Mouse (Mus musculus): ENCODE data around the gene Ccdc103. TPM values are rescaled to one million over a fixed set of nuclear protein-coding genes. Genes with fewer than 3 reads are reported as not detected.

Ccdc103 gene
- total and polyA plus RNA-seq, 3 experiments: 1.4 to 1.6 TPM; not detected in 1

- Histone ChIP-seq H3K79me2 (ENCODE audit: control insufficient read depth, insufficient read depth, low read length, poor library complexity) (0 out of 2 replicates have a peak, but pooled peaks cover 1% of the 10 kb centered on the region), H3K4me3 (ENCODE audit: control insufficient read depth in 1 of 2, insufficient read depth in 1 of 2, low read depth in 2 of 2, low read length in 2 of 2) (no peak overlapping the region), H3K36me3 (ENCODE audit: control insufficient read depth in 1 of 2, insufficient read depth in 2 of 2, low read length in 2 of 2) (peaks cover 0 to 41% of the 10 kb centered on the region in 2 experiments; a peak in 2 of 4 replicates), H3K4me1 (ENCODE audit: control insufficient read depth in 1 of 2, insufficient read depth in 2 of 2, low read length in 2 of 2) (no peaks in the 10 kb centered on the region), H3K9me3 (replicated peaks; ENCODE audit: insufficient read depth, low read length) (no peaks in the 10 kb centered on the region), H3K9ac (ENCODE audit: control insufficient read depth, low read depth, low read length, poor library complexity, severe bottlenecking) (no peak overlapping the region), H3K27me3 (ENCODE audit: control insufficient read depth in 1 of 2, insufficient read depth in 2 of 2, low read length in 2 of 2) (no peaks in the 10 kb centered on the region), H3K27ac (ENCODE audit: control insufficient read depth, low read depth, low read length) (no peak overlapping the region)
- no peak for DNase-seq (ENCODE audit: low read depth, low spot score)
- no peak for TF ChIP-seq POLR2AphosphoS2 (IDR thresholded peaks at IDR 0.05; ENCODE audit: low read length)
- TF ChIP-seq ELF1 (IDR thresholded peaks at IDR 0.05; ENCODE audit: low read depth, low read length): no peak
- TF ChIP-seq POLR2A (IDR thresholded peaks at IDR 0.05; ENCODE audit: control insufficient read depth in 1 of 2, insufficient read depth in 1 of 2, low read depth in 1 of 2, low read length in 2 of 2, poor library complexity in 1 of 2): no peak
- TF ChIP-seq TBP (IDR thresholded peaks at IDR 0.05; ENCODE audit: low read depth, low read length): no peak
- TF ChIP-seq CHD2 (IDR thresholded peaks at IDR 0.05; ENCODE audit: low read length): no peak
- TF ChIP-seq ZMIZ1 (IDR thresholded peaks at IDR 0.05; ENCODE audit: low read depth, low read length): no peak
- no peak for TF ChIP-seq MXI1 (IDR thresholded peaks at IDR 0.05; ENCODE audit: low read depth, low read length)
- no peak for TF ChIP-seq ETS1 (IDR thresholded peaks at IDR 0.05; ENCODE audit: low read depth, low read length)
- no peak for TF ChIP-seq JUND (IDR thresholded peaks at IDR 0.05; ENCODE audit: low read depth, low read length)
- TF ChIP-seq SIN3A (IDR thresholded peaks at IDR 0.05; ENCODE audit: low read length): no peak
- no peak for TF ChIP-seq GABPA (IDR thresholded peaks at IDR 0.05; ENCODE audit: low read depth, low read length)
- TF ChIP-seq EP300 (IDR thresholded peaks at IDR 0.05; ENCODE audit: low read depth in 1 of 2, low read length in 2 of 2): no peak
- no peak for TF ChIP-seq ZNF384 (IDR thresholded peaks at IDR 0.05; ENCODE audit: low read depth, low read length)
- TF ChIP-seq RAD21 (IDR thresholded peaks at IDR 0.05; ENCODE audit: low read depth, low read length): no peak
- no peak for TF ChIP-seq MYB (IDR thresholded peaks at IDR 0.05; ENCODE audit: low read depth, low read length)
- TF ChIP-seq ZKSCAN1 (IDR thresholded peaks at IDR 0.05; ENCODE audit: low read depth, low read length): no peak
Measured at GRCm38 (mm10) chr11:102858951-102859350, 22.1 kb upstream of the Ccdc103 start.

DNA sequence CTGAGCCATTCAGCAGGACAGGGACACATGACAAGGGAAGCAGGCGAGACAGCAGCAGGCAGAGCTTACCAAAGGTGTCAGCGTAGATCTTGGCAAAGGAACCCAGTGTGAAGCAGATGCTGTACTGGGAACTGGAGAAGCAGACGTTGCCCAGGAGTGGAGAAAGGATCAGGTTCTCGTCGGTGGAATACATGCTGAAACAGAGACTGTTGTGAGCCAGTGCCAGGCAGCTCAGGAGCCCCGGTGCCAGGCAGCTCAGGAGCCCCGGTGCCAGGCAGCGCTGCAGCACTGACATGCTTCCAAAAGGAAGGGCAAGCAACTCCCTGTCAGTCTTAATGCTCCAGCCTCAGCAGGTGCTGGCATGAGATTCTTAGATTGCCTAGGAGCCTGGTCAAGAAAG, 21.1 kb upstream of the Ccdc103 start:
- TF ChIP-seq CHD1 (IDR thresholded peaks at IDR 0.05; ENCODE audit: low read depth, low read length) (no peak), TBP (IDR thresholded peaks at IDR 0.05; ENCODE audit: low read depth, low read length) (no peak), ZKSCAN1 (IDR thresholded peaks at IDR 0.05; ENCODE audit: low read depth, low read length) (no peak), GATA1 (IDR thresholded peaks at IDR 0.05; ENCODE audit: low read depth, low read length) (no peak), ZNF384 (IDR thresholded peaks at IDR 0.05; ENCODE audit: low read depth, low read length) (no peak), TAL1 (IDR thresholded peaks at IDR 0.05; ENCODE audit: low read length) (no peak), ETS1 (IDR thresholded peaks at IDR 0.05; ENCODE audit: low read depth, low read length) (no peak), TCF12 (IDR thresholded peaks at IDR 0.05; ENCODE audit: low read depth, low read length) (no peak)

More for the DNA sequence above, 21.1 kb upstream of the Ccdc103 start:
- Histone ChIP-seq H3K4me1 (ENCODE audit: control insufficient read depth in 1 of 2, insufficient read depth in 2 of 2, low read length in 2 of 2) (no peaks in the 10 kb centered on the region), H3K9me3 (replicated peaks; ENCODE audit: insufficient read depth, low read length) (no peaks in the 10 kb centered on the region), H3K27ac (ENCODE audit: control insufficient read depth, low read depth, low read length) (no peak overlapping the region), H3K79me2 (ENCODE audit: control insufficient read depth, insufficient read depth, low read length, poor library complexity) (0 out of 2 replicates have a peak, but pooled peaks cover 1% of the 10 kb centered on the region), H3K27me3 (ENCODE audit: control insufficient read depth in 1 of 2, insufficient read depth in 2 of 2, low read length in 2 of 2) (no peaks in the 10 kb centered on the region), H3K9ac (ENCODE audit: control insufficient read depth, low read depth, low read length, poor library complexity, severe bottlenecking) (no peak overlapping the region), H3K4me3 (ENCODE audit: control insufficient read depth in 1 of 2, insufficient read depth in 1 of 2, low read depth in 2 of 2, low read length in 2 of 2) (no peak overlapping the region), H3K36me3 (ENCODE audit: control insufficient read depth in 1 of 2, insufficient read depth in 2 of 2, low read length in 2 of 2) (peaks cover 0 to 42% of the 10 kb centered on the region in 2 experiments; a peak in 2 of 4 replicates)
- no peak for DNase-seq (ENCODE audit: low read depth, low spot score)

Measured in MEL (cell line).